Mouse (Mus musculus) thymus, postnatal 10 days (tissue): ENCODE results near the gene Apol7b.

Source experiments
- DNase-seq, 2 experiments: peaks; one replicate each; pipeline ENCODE4 v3.0.0; 2021; ENCODE audit warnings: low spot score in 2 of 2

Apol7b gene

DNA sequence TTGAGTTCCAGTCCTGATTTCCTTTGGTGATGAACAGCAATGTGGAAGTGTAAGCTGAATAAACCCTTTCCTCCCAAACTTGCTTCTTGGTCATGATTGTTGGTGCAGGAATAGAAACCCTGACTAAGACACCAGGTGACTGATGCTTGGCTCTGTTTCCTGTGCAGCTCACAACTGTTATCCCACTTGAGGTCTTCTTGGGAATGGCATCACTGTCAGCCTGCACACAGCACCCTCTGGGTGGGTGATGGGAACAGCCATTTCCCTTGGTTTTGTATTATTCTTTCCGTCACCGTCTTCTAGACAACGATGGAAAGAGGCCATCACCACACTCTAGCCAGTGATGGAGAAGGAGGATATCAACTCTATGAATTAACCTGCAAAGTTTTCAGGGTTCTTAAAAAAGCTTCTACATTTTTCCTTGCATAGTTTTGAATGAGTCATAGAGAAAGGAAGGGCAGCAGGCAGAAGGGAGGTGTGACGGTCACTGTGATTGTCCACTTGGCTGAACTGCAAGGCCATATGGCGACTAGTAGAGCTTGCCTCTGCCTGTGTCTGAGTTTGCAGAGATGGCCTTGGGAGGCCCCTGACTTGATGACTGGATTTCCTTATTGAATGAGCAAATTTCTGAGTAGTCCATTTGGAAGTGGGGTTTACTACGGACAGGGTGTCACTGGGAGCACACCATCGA lies 62.8 kb downstream of the Apol7b start:
- DNase-seq: no peak

DNA sequence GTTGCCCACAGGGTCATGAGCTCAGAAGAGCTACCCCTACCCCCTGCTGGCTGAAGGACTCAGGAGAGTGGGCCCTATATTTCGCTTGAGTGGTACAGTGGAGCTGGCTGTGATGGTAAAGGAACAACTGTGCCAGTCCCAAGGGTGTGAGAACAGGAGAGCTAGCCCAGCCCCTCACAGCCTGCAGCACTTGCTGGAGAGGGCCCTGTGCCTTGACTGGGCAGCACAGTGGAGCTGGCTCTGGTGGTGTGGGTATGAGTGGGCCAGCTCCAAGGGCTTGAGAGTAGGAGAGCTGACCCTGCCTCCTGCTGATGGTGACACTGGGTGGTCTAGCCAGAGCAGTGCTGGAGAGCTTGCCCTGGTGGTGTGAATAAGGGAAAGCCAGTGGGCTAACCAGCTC lies 64.4 kb downstream of the Apol7b start:
- DNase-seq: no peak

DNA sequence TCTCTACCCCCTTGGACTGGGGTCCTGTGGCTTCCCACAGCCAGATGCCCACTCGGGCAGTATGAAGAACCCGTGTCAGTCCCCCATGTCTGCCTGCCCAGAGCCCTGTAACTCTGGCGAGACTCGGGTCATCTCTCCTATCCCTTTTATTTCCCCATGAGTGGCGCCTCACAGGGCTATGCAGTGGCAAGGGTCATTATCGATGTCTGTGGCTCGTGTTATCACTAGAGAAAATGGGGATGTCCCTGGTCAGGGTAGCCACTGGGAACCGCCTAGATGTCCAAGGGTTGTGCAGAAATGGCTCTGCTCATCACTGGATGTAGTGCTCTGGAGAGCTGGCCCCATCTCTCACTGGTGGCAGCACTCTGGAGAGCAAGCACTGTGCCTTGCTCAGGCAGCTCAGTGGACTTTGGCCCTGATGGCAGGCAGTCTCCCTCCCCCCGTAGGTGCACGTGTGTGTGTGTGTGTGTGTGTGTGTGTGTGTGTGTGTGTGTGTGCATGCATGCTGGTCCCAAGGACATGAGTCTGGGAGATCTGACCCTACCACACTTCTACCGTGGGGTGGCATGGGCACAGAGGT lies 64.9 kb downstream of the Apol7b start:
- no peak for DNase-seq

DNA sequence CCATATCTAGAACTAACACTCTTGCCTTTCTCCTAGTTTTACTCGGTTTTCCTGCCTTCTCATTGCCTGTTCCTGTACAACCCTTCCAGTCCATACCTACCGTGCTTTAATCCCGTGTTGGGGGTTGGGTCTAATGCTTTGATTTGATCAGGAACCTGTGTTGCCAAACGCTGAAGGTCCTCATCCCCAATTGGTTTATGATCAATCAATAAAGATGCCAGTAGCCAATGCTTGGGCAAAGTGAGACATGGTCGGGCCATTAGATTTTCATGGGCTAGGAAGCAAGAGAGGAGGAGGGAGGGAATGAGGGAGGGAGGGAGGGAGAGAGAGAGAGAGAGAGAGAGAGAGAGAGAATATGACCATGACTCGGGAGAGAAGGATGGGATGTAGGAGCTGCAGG lies 65.8 kb downstream of the Apol7b start:
- no peak for DNase-seq

DNA sequence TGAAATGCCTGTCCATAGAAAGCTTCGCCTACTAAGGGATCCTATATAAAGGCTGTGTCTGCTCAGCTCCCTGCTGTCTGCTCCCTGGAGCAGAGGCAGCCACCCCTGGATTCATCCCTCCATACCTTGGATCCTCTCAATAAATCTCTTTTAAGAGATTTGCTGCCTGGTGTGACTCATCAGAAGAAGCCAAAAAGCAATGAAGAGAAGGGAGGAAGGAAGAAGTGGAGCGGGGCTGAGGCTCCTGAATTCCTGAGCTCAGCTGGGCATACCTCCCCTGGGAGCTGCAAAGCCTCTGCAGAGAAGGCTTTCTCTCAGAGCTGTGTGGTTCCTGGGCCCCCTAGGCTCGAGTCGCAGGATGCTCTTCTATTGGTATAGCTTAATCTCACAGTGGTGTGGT lies 67.4 kb downstream of the Apol7b start:
- DNase-seq: no peak

DNA sequence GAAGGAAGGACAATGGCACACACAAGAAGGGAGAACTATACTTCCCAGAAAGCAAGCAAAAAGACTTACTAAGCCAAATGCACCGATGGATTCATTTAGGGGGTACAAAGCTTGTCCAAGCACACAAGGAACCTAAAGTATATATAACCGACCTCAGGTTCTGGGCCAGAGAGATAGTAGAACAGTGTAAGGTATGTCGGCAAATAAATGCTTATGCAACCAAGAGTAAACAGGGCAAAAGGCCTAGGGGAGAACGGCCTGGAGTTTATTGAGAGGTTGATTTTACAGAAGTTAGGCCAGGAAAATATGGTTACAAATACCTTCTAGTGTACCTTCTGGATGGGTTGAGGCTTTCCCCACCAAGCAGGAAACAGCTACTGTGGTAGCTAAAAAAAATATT lies 69.9 kb downstream of the Apol7b start:
- DNase-seq: no peak

DNA sequence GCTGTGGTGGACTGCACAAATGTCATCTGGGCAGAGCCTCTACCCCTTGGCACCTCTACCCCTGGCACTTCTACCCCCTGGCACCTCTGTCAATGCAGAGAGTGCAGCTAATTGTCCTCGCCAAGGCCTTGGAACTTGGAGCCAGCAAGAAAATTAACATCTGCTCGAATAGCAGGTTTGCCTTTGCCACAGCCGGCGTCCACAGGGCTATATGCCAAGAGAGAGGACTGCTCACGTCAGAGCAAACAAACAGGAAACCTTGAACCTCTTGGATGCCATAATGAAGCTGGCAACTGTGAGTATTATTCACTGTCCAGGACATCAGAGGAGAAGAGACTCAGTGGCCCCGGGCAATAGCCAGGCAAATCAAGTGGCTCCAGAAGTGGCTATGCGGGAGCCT lies 70.4 kb downstream of the Apol7b start:
- DNase-seq: no peak
